Mouse (Mus musculus) CD4-positive helper T cell, adult 2 months (primary cell): ENCODE results near the gene Zmynd15.
A peak's percentile ranks its signal among the peaks of the same experiment; 100 is the strongest.

Experiments used
- DNase-seq: peaks from one replicate; pipeline ENCODE4 v3.0.0-alpha.2; 2012; ENCODE audit warnings: low read depth, missing footprints, low spot score

Zmynd15 gene

DNA sequence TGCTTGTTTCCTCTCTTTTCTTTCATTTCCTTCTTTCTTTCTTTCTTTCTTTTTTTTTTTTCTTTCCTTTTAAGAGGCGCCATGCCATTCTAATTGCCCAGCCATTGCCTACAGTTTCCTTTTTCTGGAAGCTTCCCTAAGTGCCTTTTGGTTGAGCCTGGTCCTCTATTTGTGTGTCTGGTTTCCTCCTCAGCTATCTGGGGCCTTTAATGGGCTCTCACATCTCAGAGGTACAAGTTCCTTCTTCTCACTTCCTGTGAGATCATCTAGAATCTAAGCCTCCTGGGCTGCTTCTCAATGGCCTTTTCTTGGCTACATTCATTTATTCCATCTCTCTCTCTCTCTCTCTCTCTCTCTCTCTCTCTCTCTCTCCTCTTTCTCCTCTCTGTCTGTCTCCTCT lies 11.9 kb upstream of the Zmynd15 start:
- DNase-seq = peak; percentile 39

- no peak for DNase-seq
Measured at GRCm38 (mm10) chr11:70450926-70451325, 8.3 kb upstream of the Zmynd15 start.

DNA sequence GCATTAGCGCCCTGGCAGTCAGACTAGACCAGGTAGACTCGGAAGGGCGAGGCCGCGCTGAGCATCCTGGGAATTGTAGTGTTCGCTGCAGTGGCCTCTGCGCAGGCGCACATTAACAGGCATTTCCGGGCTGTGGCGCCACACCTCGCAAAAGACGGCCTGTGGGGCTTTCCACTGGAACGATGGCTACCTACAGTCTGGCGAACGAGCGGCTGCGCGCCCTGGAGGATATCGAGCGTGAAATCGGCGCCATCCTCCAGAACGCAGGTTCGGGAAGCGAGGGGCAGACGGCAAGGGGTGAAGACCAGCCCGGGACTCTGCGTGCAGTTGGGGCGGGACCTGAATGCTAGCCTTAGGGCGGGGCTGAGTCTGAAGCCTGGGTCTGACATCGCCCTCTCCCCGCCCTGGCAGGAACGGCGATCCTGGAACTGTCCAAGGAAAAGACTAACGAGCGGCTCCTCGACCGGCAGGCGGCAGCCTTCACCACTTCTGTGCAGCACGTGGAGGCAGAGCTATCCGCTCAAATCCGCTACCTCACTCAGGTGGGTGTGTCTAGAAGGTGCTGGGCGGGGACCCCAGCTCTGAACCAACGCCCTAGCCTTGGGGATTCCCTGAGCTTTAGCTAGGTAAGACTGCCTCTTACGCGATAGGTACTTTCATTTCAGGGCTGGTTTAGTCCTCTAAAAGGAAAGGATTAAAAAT lies 7.3 kb upstream of the Zmynd15 start, which contains the start of gene Med11:
Med11 (plus strand) TSS at position 123 of the 702 bp plus-strand sequence.
- DNase-seq = peak; percentile 97

DNA sequence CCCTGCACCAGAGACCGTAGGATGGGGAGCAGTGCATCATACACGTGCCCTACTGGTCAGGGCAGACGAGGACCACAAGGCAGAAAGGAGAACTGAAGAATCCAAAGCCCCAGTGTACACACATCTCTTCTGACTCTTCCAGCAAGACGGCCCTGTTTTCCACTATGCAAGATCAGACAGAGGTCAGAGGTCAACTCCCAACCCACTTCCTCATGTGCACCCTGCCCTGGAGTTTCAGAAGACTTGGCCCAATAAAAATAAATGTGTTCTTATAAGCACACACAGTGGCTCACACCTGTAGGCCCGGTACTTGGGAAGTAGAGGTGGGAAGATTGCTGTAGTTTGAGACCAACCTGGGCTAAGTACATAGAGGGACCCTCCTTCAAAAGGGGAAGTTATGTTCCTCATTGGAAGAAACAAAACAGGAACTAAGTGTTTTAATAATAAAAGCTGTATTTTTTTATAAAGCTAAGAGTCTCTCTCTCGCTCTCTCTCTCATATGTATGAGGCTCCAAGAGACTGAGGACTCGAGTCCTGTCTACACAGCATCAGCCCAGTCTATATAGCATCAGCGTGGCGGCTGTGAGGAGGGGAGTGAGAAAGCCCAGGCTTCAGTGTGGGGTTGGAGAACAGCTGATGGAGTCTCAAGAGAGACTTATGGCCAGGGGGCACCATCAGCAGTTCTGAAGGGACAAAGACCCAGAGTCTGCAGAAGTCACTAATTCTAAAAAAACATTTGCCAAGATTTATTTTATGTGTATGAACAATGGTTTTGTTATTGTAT lies 5.8 kb upstream of the Zmynd15 start:
- DNase-seq = peak; percentile 36

DNA sequence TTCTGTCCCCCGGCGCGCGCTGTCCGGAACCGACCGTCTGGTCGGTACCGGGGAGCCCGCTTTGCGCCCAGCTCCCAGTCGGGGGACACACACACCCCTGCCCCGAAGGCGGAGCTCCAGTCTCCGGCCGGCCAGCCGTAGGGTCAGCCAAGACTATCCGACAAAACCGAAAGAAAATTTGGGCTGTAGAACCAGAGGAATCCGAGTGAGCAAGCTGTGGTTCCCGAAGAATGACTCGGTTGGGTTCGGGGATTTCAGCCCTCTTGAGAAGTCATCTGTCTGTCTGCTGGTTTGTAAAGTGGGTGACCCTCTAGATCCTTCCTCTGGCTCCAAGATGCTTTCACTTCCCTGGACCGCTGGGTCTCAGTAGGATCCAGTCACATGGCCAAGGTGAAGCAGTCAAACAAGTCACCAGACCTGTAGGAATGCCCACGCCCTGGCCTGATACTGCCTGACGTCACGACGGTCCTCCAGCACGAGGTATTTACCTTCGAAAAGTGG lies 418 bp downstream of the Zmynd15 start, which contains the start of gene Cxcl16:
Cxcl16 (minus strand) TSS at position 384 of the 501 bp plus-strand sequence.
- DNase-seq = peak; percentile 34

- no peak for DNase-seq
Measured at GRCm38 (mm10) chr11:70463970-70464369, 4.7 kb downstream of the Zmynd15 start.

DNA sequence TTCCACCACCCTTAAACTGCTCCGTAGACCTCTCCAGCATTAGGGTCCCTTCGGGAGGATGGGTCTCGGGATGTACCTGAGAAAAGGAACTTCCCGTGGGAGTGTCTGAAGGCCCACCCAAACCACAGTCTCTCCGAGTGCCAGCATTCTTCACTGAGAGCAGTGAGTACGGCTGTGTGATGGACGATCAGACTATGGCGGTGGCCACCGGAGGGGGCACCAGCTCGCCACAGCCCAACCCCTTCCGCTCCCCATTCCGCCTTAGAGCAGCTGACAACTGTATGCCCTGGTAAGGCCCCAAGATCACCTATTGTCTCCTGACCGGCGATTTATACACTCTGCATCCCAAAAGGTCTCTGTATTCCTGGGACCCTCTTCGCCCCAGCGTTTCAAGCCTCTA lies 6.0 kb downstream of the Zmynd15 start:
- no peak for DNase-seq

DNA sequence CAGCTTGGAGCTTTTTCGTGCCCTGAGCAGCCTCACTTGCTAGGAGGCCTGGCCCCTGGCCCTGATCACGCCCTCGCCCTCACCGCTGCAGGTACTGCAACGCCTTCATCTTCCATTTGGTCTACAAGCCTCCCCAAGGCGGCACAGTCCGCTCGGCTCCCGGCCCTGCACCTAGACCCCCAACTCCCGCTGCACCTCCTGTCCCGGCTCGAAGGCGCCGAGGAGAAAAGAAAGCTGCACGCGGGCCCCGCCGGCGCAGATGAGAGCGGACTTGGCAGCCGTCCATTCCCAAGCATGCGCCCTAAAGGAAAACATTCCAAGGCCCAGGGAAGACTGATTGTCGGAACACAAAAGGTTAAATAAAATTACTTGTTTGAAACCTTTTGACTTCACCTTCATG lies 6.6 kb downstream of the Zmynd15 start:
- no peak for DNase-seq

- no peak for DNase-seq
Measured at GRCm38 (mm10) chr11:70467902-70468619, 8.8 kb downstream of the Zmynd15 start.

DNA sequence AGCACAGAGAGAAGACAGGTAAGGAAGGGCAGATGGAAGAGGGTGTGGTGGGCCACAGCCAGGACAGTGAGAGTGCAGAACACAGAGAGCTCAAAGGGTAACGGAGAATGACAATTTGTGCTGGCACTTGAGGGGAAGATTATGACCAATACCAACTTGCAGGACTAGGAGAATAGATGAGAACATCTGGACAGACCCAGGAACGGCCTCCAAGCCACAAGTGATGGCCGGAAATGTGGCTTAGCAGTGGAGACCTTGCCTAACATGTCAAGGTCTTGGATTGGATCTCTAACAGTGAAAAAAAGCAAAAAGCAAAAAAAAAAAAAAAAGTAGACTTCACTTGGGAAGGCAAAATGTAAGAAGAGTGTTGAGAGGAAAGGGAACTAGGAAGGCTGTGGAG lies 10.5 kb downstream of the Zmynd15 start:
- DNase-seq = no peak

GRCm38 (mm10) chr11:70472716-70473115 lies 13.5 kb downstream of the Zmynd15 start:
- no peak for DNase-seq

DNA sequence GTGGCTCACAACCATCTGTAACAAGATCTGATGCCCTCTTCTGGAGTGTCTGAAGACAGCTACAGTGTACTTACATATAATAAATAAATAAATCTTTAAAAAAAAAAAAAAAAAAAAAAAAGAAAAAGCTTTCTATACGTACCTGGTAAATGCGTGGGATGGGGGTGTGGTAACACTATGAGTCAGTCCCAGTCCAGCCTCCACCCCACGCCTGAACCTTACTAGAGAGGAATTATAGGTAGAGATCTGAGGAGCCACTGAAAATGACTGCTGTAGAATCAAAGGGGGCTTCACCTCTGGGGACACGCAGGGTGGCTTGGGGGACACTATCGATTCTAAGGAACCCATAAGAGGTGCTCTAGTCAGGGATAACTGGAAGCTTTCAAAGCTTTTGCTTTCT lies 14.1 kb downstream of the Zmynd15 start:
- peak; percentile 37 for DNase-seq

GRCm38 (mm10) chr11:70474872-70475534 lies 15.8 kb downstream of the Zmynd15 start:
- no peak for DNase-seq

GRCm38 (mm10) chr11:70485498-70485897 lies 26.3 kb downstream of the Zmynd15 start:
- no peak for DNase-seq

DNA sequence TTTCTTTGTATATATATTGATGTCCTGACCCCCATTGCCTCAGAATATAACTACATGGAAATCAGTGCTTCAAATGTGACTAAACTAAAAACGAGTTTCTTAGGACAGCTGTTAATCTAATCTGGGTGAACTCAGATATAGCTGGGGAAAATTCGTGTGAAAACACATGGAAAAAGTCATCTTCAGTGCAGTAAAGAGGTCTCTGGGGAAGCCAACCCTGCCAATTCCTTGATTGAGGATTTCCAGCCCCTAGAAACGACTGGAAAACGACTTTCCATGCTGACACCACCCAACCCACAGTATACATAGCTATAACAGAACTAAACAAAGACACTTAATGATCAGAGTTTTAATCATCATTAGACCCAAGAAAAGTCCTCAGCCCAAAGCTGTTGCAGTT lies 28.6 kb downstream of the Zmynd15 start:
- no peak for DNase-seq

DNA sequence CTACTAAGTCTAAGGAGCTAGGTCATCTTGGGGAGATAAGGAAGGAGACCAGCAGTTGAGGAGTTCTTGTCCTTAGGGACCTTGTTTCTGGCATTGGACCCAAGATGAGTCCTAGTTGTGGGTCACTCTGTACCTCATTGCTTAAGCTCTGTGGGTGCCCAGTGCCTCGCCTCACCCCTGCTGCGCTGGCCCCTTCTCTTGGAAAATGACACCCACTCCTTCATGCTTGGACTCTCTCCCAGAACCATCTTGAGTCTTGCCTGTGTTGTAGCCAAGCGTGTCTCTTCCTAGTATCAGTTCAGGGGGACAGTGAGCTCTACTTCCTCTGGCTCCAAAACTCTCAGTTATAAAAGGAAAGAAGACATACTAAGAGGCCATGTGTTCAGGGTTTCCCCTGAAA lies 29.9 kb downstream of the Zmynd15 start:
- no peak for DNase-seq

- DNase-seq = no peak
Measured at GRCm38 (mm10) chr11:70489684-70490083, 30.5 kb downstream of the Zmynd15 start.

DNA sequence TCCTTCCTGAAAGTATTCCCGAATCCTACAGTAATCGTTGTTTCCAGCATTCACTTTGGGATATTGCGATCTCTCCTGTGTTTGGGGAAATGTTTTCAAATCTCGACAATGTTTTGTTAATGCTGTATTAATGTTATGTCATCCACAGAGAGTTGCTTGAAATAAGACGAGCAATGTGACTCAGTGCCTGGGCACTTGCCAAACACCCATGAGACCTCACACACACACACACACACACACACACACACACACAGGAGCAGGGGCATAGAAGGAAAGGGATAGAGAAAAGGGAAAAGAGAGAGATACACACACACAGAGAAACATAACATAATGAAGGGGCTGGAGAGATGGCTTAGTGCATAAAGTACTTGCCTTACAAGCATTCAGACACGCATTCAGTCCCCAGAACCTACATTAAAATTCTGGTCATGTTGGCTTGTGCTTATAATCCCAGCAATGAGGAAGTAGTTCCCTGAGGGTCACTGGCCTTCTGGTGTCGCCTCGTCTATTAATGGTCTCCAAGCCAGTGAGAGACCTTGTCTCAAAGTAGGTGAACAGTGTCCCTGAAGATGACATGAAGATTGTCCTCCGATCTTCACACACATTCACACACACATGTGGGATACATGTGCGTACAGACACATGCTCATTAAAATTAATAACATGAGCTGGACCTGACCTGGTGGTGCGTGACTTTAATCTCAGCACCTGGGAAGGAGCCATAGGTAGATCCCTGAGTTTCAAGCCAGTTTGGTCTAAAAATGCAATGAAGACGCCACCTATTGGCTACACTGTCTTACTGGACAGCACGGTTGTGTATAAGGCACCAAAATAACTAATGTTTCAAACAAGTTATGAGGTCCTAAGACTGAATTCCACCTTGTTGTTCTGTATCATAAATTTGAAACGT lies 40.6 kb downstream of the Zmynd15 start:
- peak; percentile 28 for DNase-seq

GRCm38 (mm10) chr11:70500476-70500812 lies 41.2 kb downstream of the Zmynd15 start:
- DNase-seq = no peak

DNA sequence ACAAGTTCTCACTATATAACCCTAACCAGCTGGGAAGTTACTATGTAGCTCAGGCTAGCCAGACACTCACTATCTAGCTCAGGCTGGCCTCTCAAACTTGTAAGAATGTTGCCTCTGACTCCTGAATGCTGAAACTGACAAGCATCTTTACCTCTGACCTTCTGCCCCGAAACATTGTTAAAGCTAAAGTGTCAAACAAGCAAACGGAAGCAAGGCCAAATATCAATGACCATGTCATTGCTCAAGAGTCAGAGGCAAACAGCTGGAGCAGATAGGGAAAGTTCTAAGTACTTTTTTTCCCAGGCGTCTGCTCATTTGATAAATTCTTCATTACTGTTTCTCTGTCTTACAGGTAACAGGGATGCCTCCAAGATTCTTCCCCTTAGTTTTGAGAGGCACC lies 42.8 kb downstream of the Zmynd15 start:
- DNase-seq = no peak

DNA sequence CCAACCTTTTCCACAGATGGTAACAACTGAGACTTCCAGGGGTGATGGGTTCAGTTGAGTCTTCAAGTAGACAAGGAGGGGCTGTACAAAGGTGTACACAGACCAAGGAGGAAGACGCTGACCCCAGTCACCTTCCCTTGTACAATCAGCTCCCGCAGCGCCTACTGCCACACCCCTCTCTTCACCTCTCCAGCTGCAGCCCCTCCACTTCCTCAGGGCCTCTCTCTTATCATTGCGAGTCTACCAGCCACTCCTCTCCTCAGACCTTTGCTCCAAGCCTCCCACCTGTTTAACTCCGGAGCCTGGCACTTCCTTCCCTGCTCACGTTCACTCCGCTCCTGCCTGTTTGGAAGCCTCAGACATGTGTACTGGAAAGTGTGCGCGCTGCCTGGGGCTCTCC lies 45.7 kb downstream of the Zmynd15 start, which contains the start of gene Tm4sf5:
Tm4sf5 (plus strand) TSS at position 275 of the 400 bp plus-strand sequence.
- no peak for DNase-seq
